Mouse (Mus musculus): ENCODE measurements around the gene Olfr835. TPM values are rescaled to one million over a fixed set of nuclear protein-coding genes. Genes with fewer than 3 reads are reported as not detected.

The Olfr835 gene
- total RNA-seq (2022), result not detected

GRCm38 (mm10) chr9:19032435-19032834, at the start of gene Olfr835:
Gene Olfr835 (plus strand): TSS chr9:19032735.
- DNase-seq (ENCODE audit: low spot score in 2 of 2), result no peak

GRCm38 (mm10) chr9:18987690-18988089, 44.8 kb upstream of the Olfr835 start, which contains the start of gene Olfr834:
Gene Olfr834 (plus strand): TSS chr9:18987990.
- DNase-seq (ENCODE audit: low spot score in 2 of 2), result no peak

GRCm38 (mm10) chr9:19084986-19085385, 52.5 kb downstream of the Olfr835 start:
- no peak for DNase-seq (ENCODE audit: low spot score in 2 of 2)

Other genes starting within 250 kb of the Olfr835 start
- gene Olfr828, start 213.2 kb upstream of the Olfr835 start, total RNA-seq (2022), result not detected
- gene Olfr829, start 177.8 kb upstream of the Olfr835 start, total RNA-seq (2022), result not detected
- not detected for gene Olfr830, start 158.0 kb upstream of the Olfr835 start, total RNA-seq (2022)
- gene Olfr832, start 95.6 kb upstream of the Olfr835 start, total RNA-seq (2022), result not detected
- gene Olfr834, start 44.7 kb upstream of the Olfr835 start, total RNA-seq (2022), result not detected
- gene Olfr836, start 87.6 kb downstream of the Olfr835 start, total RNA-seq (2022), result not detected
- gene Olfr837, start 103.6 kb downstream of the Olfr835 start, total RNA-seq (2022), result not detected
- not detected for gene Olfr839-ps1, start 144.6 kb downstream of the Olfr835 start, total RNA-seq (2022)
- not detected for gene Olfr843, start 219.3 kb downstream of the Olfr835 start, total RNA-seq (2022)